8 mouse cellular contexts compared by ENCODE assay signal in the genomic region with DNA sequence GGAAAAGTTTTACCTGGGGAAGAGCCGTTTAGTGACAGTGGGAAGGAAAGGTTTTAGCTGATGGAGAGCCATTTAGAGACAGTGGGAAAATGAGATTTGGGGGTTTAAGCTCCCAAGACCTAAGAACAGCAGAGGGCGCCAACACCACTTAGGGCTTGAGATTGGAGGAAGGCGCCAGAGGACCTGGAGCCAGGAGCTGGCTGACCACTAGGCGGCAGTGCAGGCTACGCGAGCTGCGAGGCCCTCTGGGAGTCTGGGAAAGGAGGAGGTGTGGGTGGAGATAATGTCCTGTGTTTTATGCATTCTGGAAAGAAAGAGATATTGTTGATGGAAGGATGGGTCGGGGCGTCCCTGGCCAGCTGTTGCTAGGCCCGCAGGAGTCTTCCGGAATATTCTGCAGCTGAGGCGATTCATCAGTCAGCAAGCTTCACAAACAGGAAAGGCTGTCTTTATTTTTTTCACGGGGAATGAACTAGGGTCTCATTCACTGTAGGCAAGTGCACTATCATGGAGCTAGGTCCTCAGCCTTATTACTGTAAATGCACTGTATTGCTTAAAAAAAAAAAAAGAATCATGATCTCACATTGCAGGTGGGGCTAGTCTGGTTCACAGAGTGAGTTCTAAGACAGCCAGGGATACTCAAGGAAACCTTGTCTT. TPM values are rescaled to one million over a fixed set of nuclear protein-coding genes. Genes with fewer than 3 reads are reported as not detected.
A peak's percentile ranks its signal among the peaks of the same experiment; 100 is the strongest.
DNase-seq lines count a peak whose midpoint lies in the region; ATAC-seq and TF ChIP-seq lines count a peak whose summit lies in the region.

No protein-coding gene starts in this region.

- H3K9ac ChIP-seq in embryonic facial prominence, embryonic 12.5 days: peak overlapping the region; percentile 42; the same call in 1 of the 2 replicates
- no peak overlapping the region for H3K9ac ChIP-seq in heart, adult 2 months (ENCODE audit: low read depth, low read length)
- H3K9ac ChIP-seq in limb, embryonic 12.5 days (replicated peaks): no peak overlapping the region
- H3K9ac ChIP-seq in midbrain, embryonic 15.5 days: no peak overlapping the region; the same call in 1 of the 2 replicates

- intact Hi-C loops in heart, adult 2 months (cut with DNase I): loop anchor here (1.0 kb wide), 2 partner anchors 52 to 61 kb away; no protein-coding TSS in a partner anchor

- TF ChIP-seq EP300 in heart, adult 2 months (IDR thresholded peaks at IDR 0.05; ENCODE audit: insufficient read depth, low read depth, low read length): peak; percentile 89

- H3K4me2 ChIP-seq in embryonic facial prominence, embryonic 12.5 days (replicated peaks): peak overlapping the region; percentile 41
- peak overlapping the region; percentile 37 for H3K4me2 ChIP-seq in limb, embryonic 12.5 days
- H3K4me2 ChIP-seq in midbrain, embryonic 15.5 days: peak overlapping the region; percentile 36

- H3K4me3 ChIP-seq in embryonic facial prominence, embryonic 12.5 days: peak overlapping the region; percentile 14; the same call in 1 of the 2 replicates
- H3K4me3 ChIP-seq in heart, adult 2 months: peak overlapping the region; percentile 26; the same call in 1 of the 2 replicates
- no peak overlapping the region for H3K4me3 ChIP-seq in kidney, adult 2 months (ENCODE audit: insufficient read depth, low read depth, low read length)
- H3K4me3 ChIP-seq in limb, embryonic 12.5 days (replicated peaks): 0 out of 2 replicates have a peak overlapping the region, but pooled peaks have one; percentile 15
- H3K4me3 ChIP-seq in midbrain, embryonic 15.5 days: peak overlapping the region; percentile 16

- H3K9me3 ChIP-seq in embryonic facial prominence, embryonic 12.5 days: no peaks in the 10 kb centered on the region
- H3K9me3 ChIP-seq in limb, embryonic 12.5 days: no peaks in the 10 kb centered on the region
- H3K9me3 ChIP-seq in midbrain, embryonic 15.5 days: no peaks in the 10 kb centered on the region

- H3K36me3 ChIP-seq in embryonic facial prominence, embryonic 12.5 days: no peaks in the 10 kb centered on the region
- H3K36me3 ChIP-seq in heart, adult 2 months (ENCODE audit: control insufficient read depth, insufficient read depth, low read length): no peaks in the 10 kb centered on the region
- H3K36me3 ChIP-seq in kidney, adult 2 months (ENCODE audit: control insufficient read depth, insufficient read depth, low read length): no peaks in the 10 kb centered on the region
- peaks cover 9% of the 10 kb centered on the region; the same call in 1 of the 2 replicates for H3K36me3 ChIP-seq in limb, embryonic 12.5 days
- H3K36me3 ChIP-seq in midbrain, embryonic 15.5 days (replicated peaks): no peaks in the 10 kb centered on the region

- no peaks in the 10 kb centered on the region for H3K79me2 ChIP-seq in heart, adult 2 months (replicated peaks; ENCODE audit: control insufficient read depth, insufficient read depth, low read length)

- DNase-seq in 3134 (ENCODE audit: extremely low read depth, insufficient read length, low spot score): peak; percentile 83
- peak; percentile 97 for DNase-seq in adrenal gland, postnatal 25 days
- DNase-seq in heart, adult 2 months: peak; percentile 92 to 95
- DNase-seq in kidney, adult 2 months: peak; percentile 96
- DNase-seq in spleen, adult 18-20 months: peak; percentile 83 to 94

- H3K27ac ChIP-seq in embryonic facial prominence, embryonic 12.5 days: no peak overlapping the region
- no peak overlapping the region for H3K27ac ChIP-seq in heart, adult 2 months
- H3K27ac ChIP-seq in kidney, adult 2 months (ENCODE audit: insufficient read depth, low read depth, low read length): no peak overlapping the region
- no peak overlapping the region for H3K27ac ChIP-seq in limb, embryonic 12.5 days
- H3K27ac ChIP-seq in midbrain, embryonic 15.5 days: peak overlapping the region; percentile 51

- ATAC-seq in embryonic facial prominence, embryonic 12.5 days (ENCODE audit: insufficient number of reproducible peaks, insufficient read depth, low FRiP score, low TSS enrichment): no peak
- peak; percentile 86 for ATAC-seq in limb, embryonic 12.5 days (ENCODE audit: insufficient number of reproducible peaks, insufficient read depth, low FRiP score, low TSS enrichment, low read depth)
- peak; percentile 90 for ATAC-seq in midbrain, embryonic 15.5 days (replicated peaks)

- WGBS in embryonic facial prominence, embryonic 12.5 days: 6% methylated on average over 13 of the region's 13 CpGs
- WGBS in heart, adult 2 months: 5% methylated on average over 13 of the region's 13 CpGs
- 4% methylated on average over 13 of the region's 13 CpGs for WGBS in kidney, adult 2 months
- 9% methylated on average over 13 of the region's 13 CpGs for WGBS in limb, embryonic 12.5 days
- WGBS in midbrain, embryonic 15.5 days: 2% methylated on average over 13 of the region's 13 CpGs

- no peaks in the 10 kb centered on the region for H3K27me3 ChIP-seq in embryonic facial prominence, embryonic 12.5 days
- no peaks in the 10 kb centered on the region for H3K27me3 ChIP-seq in heart, adult 2 months (ENCODE audit: control insufficient read depth, insufficient read depth, low read length)
- no peaks in the 10 kb centered on the region for H3K27me3 ChIP-seq in kidney, adult 2 months (replicated peaks; ENCODE audit: control insufficient read depth, insufficient read depth, low read length)
- H3K27me3 ChIP-seq in limb, embryonic 12.5 days: no peaks in the 10 kb centered on the region
- H3K27me3 ChIP-seq in midbrain, embryonic 15.5 days (replicated peaks): no peaks in the 10 kb centered on the region

- TF ChIP-seq POLR2A in heart, adult 2 months (IDR thresholded peaks at IDR 0.05; ENCODE audit: insufficient read depth, low read depth, low read length): no peak
- TF ChIP-seq POLR2A in kidney, adult 2 months (IDR thresholded peaks at IDR 0.05; ENCODE audit: low read depth, low read length): no peak

- TF ChIP-seq CTCF in heart, adult 2 months (IDR thresholded peaks at IDR 0.05): peak; percentile 100
- peak; percentile 100; the same call in 1 of the 2 replicates for TF ChIP-seq CTCF in kidney, adult 2 months (conservative IDR thresholded peaks at IDR 0.05; ENCODE audit: insufficient read depth, insufficient read length, low read depth, low read length)

- no peaks in the 10 kb centered on the region for H3K4me1 ChIP-seq in embryonic facial prominence, embryonic 12.5 days
- H3K4me1 ChIP-seq in heart, adult 2 months (ENCODE audit: control insufficient read depth, insufficient read depth, low read length): peaks cover 1% of the 10 kb centered on the region; the same call in 1 of the 2 replicates
- H3K4me1 ChIP-seq in kidney, adult 2 months (ENCODE audit: control insufficient read depth, insufficient read depth, low read length): peaks cover 6% of the 10 kb centered on the region; the same call in 1 of the 2 replicates
- H3K4me1 ChIP-seq in limb, embryonic 12.5 days (replicated peaks): no peaks in the 10 kb centered on the region
- H3K4me1 ChIP-seq in midbrain, embryonic 15.5 days: no peaks in the 10 kb centered on the region

RNA-seq across cellular contexts. Expression of gene Phldb3, which starts 9.5 kb away (rescaled TPM):
- 7.1 and 7.4 TPM in 2 replicates for total RNA-seq in adrenal gland, postnatal 25 days (2021)
- polyA plus RNA-seq in embryonic facial prominence, embryonic 12.5 days (2016; fragmentation: Nextera tagmentation; extraction: Ambion mirVana): 0.20 and 0.47 TPM in 2 replicates
- total RNA-seq in heart, adult 2 months (2021): under 1 TPM; 0.27 to 0.34 TPM
- 0.20 and 0.25 TPM in 2 replicates for polyA plus RNA-seq in heart, adult 2 months (2012; rRNA removed)
- 2.8 and 3.1 TPM in 2 replicates for polyA plus RNA-seq in kidney, adult 2 months (2012; rRNA removed)
- polyA plus RNA-seq in limb, embryonic 12.5 days (2016; fragmentation: Nextera tagmentation; extraction: Ambion mirVana): 0.18 and 0.20 TPM in 2 replicates
- polyA plus RNA-seq in midbrain, embryonic 15.5 days (2015; fragmentation: Nextera tagmentation; extraction: Ambion mirVana): not detected in 2 replicates

RNA-seq across cellular contexts. Expression of gene Zfp575, which starts 13.6 kb away (rescaled TPM):
- total RNA-seq in adrenal gland, postnatal 25 days (2021): 0.39 TPM in 1 of 2 replicates, not detected in the other
- 5.1 and 5.9 TPM in 2 replicates for polyA plus RNA-seq in embryonic facial prominence, embryonic 12.5 days (2016; fragmentation: Nextera tagmentation; extraction: Ambion mirVana)
- under 1 TPM in 1 of 2 experiments, not detected in 1; 0.07 TPM for total RNA-seq in heart, adult 2 months (2021)
- 0.08 TPM in 1 of 2 replicates, not detected in the other for polyA plus RNA-seq in heart, adult 2 months (2012; rRNA removed)
- polyA plus RNA-seq in kidney, adult 2 months (2012; rRNA removed): 0.11 and 0.15 TPM in 2 replicates
- 3.6 and 4.0 TPM in 2 replicates for polyA plus RNA-seq in limb, embryonic 12.5 days (2016; fragmentation: Nextera tagmentation; extraction: Ambion mirVana)
- polyA plus RNA-seq in midbrain, embryonic 15.5 days (2015; fragmentation: Nextera tagmentation; extraction: Ambion mirVana): 16.3 and 18.1 TPM in 2 replicates

RNA-seq across cellular contexts. Expression of gene Ethe1, which starts 13.7 kb away (rescaled TPM):
- total RNA-seq in adrenal gland, postnatal 25 days (2021): 26.0 and 38.2 TPM in 2 replicates
- 23.7 and 23.8 TPM in 2 replicates for polyA plus RNA-seq in embryonic facial prominence, embryonic 12.5 days (2016; fragmentation: Nextera tagmentation; extraction: Ambion mirVana)
- total RNA-seq in heart, adult 2 months (2021): 10 to 100 TPM; 53.2 to 65.2 TPM
- 50.4 and 57.3 TPM in 2 replicates for polyA plus RNA-seq in heart, adult 2 months (2012; rRNA removed)
- polyA plus RNA-seq in kidney, adult 2 months (2012; rRNA removed): 172 and 173 TPM in 2 replicates
- polyA plus RNA-seq in limb, embryonic 12.5 days (2016; fragmentation: Nextera tagmentation; extraction: Ambion mirVana): 25.1 and 25.6 TPM in 2 replicates
- polyA plus RNA-seq in midbrain, embryonic 15.5 days (2015; fragmentation: Nextera tagmentation; extraction: Ambion mirVana): 25.4 and 25.8 TPM in 2 replicates

RNA-seq across cellular contexts. Expression of gene Lypd3, which starts 35.3 kb away (rescaled TPM):
- total RNA-seq in adrenal gland, postnatal 25 days (2021): 1.5 and 1.7 TPM in 2 replicates
- 2.8 and 3.5 TPM in 2 replicates for polyA plus RNA-seq in embryonic facial prominence, embryonic 12.5 days (2016; fragmentation: Nextera tagmentation; extraction: Ambion mirVana)
- not detected for total RNA-seq in heart, adult 2 months (2021)
- polyA plus RNA-seq in heart, adult 2 months (2012; rRNA removed): not detected in 2 replicates
- 0.06 and 0.67 TPM in 2 replicates for polyA plus RNA-seq in kidney, adult 2 months (2012; rRNA removed)
- 3.1 and 3.3 TPM in 2 replicates for polyA plus RNA-seq in limb, embryonic 12.5 days (2016; fragmentation: Nextera tagmentation; extraction: Ambion mirVana)
- polyA plus RNA-seq in midbrain, embryonic 15.5 days (2015; fragmentation: Nextera tagmentation; extraction: Ambion mirVana): 0.31 and 0.49 TPM in 2 replicates

RNA-seq across cellular contexts. Expression of gene Xrcc1, which starts 55.0 kb away (rescaled TPM):
- 38.0 and 51.2 TPM in 2 replicates for total RNA-seq in adrenal gland, postnatal 25 days (2021)
- 117 and 124 TPM in 2 replicates for polyA plus RNA-seq in embryonic facial prominence, embryonic 12.5 days (2016; fragmentation: Nextera tagmentation; extraction: Ambion mirVana)
- 10 to 100 TPM; 25.0 to 25.6 TPM for total RNA-seq in heart, adult 2 months (2021)
- 21.8 and 25.5 TPM in 2 replicates for polyA plus RNA-seq in heart, adult 2 months (2012; rRNA removed)
- polyA plus RNA-seq in kidney, adult 2 months (2012; rRNA removed): 29.0 and 31.2 TPM in 2 replicates
- 131 and 134 TPM in 2 replicates for polyA plus RNA-seq in limb, embryonic 12.5 days (2016; fragmentation: Nextera tagmentation; extraction: Ambion mirVana)
- polyA plus RNA-seq in midbrain, embryonic 15.5 days (2015; fragmentation: Nextera tagmentation; extraction: Ambion mirVana): 67.1 and 76.5 TPM in 2 replicates
